Mouse (Mus musculus): Measurements from ENCODE around the gene Prg3.

GRCm38 (mm10) chr2:84999486-85000181 lies 11.6 kb downstream of the Prg3 start:
- TF ChIP-seq CTCF (IDR thresholded peaks at IDR 0.05 in 2 of 3, conservative IDR thresholded peaks at IDR 0.05 in 1 of 3; ENCODE audit: control insufficient read depth in 1 of 3, insufficient read depth in 1 of 3, low read depth in 2 of 3, low read length in 3 of 3, poor library complexity in 1 of 3, severe bottlenecking in 1 of 3): no peak
- TF ChIP-seq POLR2A (IDR thresholded peaks at IDR 0.05; ENCODE audit: control insufficient read depth in 1 of 2, insufficient read depth in 1 of 2, low read depth in 1 of 2, low read length in 2 of 2, poor library complexity in 1 of 2): no peak
- TF ChIP-seq KAT2A (conservative IDR thresholded peaks at IDR 0.05; ENCODE audit: low read depth, low read length): no peak
- no peak for TF ChIP-seq CHD1 (IDR thresholded peaks at IDR 0.05; ENCODE audit: low read depth, low read length)
- TF ChIP-seq EP300 (IDR thresholded peaks at IDR 0.05; ENCODE audit: low read depth in 1 of 2, low read length in 2 of 2): no peak
- TF ChIP-seq ZMIZ1 (IDR thresholded peaks at IDR 0.05; ENCODE audit: low read depth, low read length): no peak
- no peak for TF ChIP-seq ZC3H11A (IDR thresholded peaks at IDR 0.05; ENCODE audit: low read depth, low read length)
- TF ChIP-seq MAX (IDR thresholded peaks at IDR 0.05; ENCODE audit: low read length): no peak
- TF ChIP-seq UBTF (IDR thresholded peaks at IDR 0.05; ENCODE audit: borderline replicate concordance, insufficient read depth, low read depth, low read length): no peak
- no peak for TF ChIP-seq GATA1 (IDR thresholded peaks at IDR 0.05; ENCODE audit: low read depth, low read length)
- TF ChIP-seq USF1 (IDR thresholded peaks at IDR 0.05; ENCODE audit: low read depth, low read length): no peak
- no peak for TF ChIP-seq MAFK (IDR thresholded peaks at IDR 0.05; ENCODE audit: borderline replicate concordance, low read depth, low read length)
- no peak for TF ChIP-seq RAD21 (IDR thresholded peaks at IDR 0.05; ENCODE audit: low read depth, low read length)
- TF ChIP-seq TCF12 (IDR thresholded peaks at IDR 0.05; ENCODE audit: low read depth, low read length): no peak
